Mouse (Mus musculus): ENCODE measurements around the gene Synpo2l. TPM values are rescaled to one million over a fixed set of nuclear protein-coding genes. Genes with fewer than 3 reads are reported as not detected.
A peak's percentile ranks its signal among the peaks of the same experiment; 100 is the strongest.

The Synpo2l gene
- polyA plus RNA-seq, 1 experiment from 2014 or later = 131 TPM

DNA sequence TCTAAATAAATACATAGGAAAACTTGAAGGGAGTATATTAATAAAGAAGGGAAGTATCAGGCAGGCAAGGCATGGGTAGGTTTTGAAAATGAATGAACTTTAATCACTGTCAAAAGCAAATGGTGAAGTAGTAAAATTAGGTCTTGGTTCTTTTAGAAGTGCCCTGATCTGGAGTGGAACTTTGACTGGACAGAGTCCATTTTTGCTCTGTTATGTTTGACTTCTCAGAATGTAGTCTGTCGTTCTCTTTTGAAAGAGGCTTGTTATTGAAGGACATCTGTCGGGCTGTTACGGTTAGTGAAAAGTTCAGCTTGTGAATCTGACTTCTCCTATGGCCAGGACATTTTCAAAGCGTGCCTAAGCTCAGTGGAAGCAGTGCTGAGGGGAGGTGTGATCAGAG lies 9.8 kb upstream of the Synpo2l start:
- Histone ChIP-seq H3K9ac (no peak overlapping the region), H3K9me3 (no peaks in the 10 kb centered on the region), H3K4me2 (no peak overlapping the region), H3K27ac (replicated peaks) (no peak overlapping the region), H3K36me3 (peaks cover 73% of the 10 kb centered on the region), H3K4me1 (peaks cover 28% of the 10 kb centered on the region), H3K27me3 (replicated peaks) (no peaks in the 10 kb centered on the region), H3K4me3 (no peak overlapping the region)
- no peak for ATAC-seq (ENCODE audit: extremely low read depth, insufficient number of reproducible peaks, low FRiP score, low TSS enrichment)
- 87% methylated on average over 4 of the region's 4 CpGs for WGBS

DNA sequence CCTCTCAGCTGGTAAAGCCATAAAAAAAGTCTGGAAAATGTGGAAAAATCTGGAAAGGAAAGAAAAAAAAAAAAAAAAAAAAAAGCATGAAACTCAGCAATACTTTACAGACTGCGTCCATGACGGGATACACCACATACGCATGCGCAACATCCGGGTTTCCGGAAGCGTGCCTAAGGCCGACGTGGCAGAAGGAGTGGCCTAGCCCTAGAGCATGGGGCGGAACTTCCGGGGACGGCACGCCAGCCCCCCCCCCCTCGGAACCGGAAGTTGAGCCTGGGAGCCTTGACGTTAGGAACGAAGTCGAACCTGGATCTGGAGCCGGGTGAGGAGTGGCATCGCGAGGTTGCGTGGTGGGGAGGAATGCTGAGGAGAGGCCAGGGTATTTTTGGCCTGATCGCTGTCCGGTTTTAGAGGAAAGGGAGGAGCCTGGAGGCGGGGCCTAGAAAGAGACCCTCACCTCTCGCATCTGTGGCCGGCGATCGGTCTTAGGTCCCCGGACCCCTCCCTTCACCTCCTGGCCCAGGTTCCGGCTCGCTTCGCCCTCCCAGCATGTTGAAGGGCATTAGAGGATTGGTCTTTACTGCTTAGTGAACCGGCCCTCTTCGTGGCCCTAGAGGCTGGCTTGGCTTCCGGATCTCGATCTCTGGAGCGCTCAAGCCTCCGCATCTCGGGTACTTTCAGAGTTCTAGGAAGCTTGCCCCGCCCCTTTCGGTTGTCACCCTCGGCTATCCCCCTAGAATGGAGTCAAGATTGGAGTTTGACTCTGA lies 6.1 kb upstream of the Synpo2l start, which contains the start of gene Sec24c:
TSS of gene Sec24c (plus strand) at position 245 of the 770 bp plus-strand sequence.
- under 1% methylated on average over 42 of the region's 43 CpGs for WGBS
- peak; percentile 96 for ATAC-seq (ENCODE audit: extremely low read depth, insufficient number of reproducible peaks, low FRiP score, low TSS enrichment)
- H3K4me3 ChIP-seq = peak within 1 kb of the TSS; percentile 74

DNA sequence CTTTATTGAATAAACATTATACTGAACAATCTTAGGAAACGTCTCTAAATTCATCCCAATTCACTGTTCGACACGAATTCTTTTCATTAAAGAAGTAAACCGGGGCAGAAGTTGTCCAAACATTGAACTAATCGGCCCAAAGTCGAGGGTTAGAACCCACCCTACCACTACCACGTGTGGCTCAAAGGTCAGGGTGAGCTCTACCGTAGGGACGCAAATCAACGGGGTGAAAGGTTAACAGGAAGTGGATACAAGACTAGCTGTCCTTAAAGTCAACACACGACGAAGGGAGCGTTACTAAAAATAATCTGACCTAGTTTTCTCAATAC lies 5.5 kb upstream of the Synpo2l start:
- Histone ChIP-seq H3K4me2 (peak overlapping the region; percentile 77), H3K36me3 (peaks cover 31% of the 10 kb centered on the region), H3K9ac (peak overlapping the region; percentile 75), H3K4me1 (peaks cover 23% of the 10 kb centered on the region), H3K27me3 (replicated peaks) (0 out of 2 replicates have a peak, but pooled peaks cover 3% of the 10 kb centered on the region), H3K4me3 (peak overlapping the region; percentile 74), H3K9me3 (no peaks in the 10 kb centered on the region), H3K27ac (replicated peaks) (peak overlapping the region; percentile 98)
- 9% methylated on average over 13 of the region's 13 CpGs for WGBS
- no peak for ATAC-seq (ENCODE audit: extremely low read depth, insufficient number of reproducible peaks, low FRiP score, low TSS enrichment)

More for the DNA sequence above, 6.1 kb upstream of the Synpo2l start, which contains the start of gene Sec24c:
- H3K4me2 ChIP-seq = peak within 1 kb of the TSS; percentile 89
- H3K27me3 ChIP-seq (replicated peaks) = 0 out of 2 replicates have a peak, but pooled peaks cover 3% of the 10 kb centered on the region
- H3K36me3 ChIP-seq = peaks cover 37% of the 10 kb centered on the region
- peak within 1 kb of the TSS; percentile 88 for H3K9ac ChIP-seq
- H3K4me1 ChIP-seq = peaks cover 18% of the 10 kb centered on the region
- no peaks in the 10 kb centered on the region for H3K9me3 ChIP-seq
- H3K27ac ChIP-seq (replicated peaks) = peak within 1 kb of the TSS; percentile 98

DNA sequence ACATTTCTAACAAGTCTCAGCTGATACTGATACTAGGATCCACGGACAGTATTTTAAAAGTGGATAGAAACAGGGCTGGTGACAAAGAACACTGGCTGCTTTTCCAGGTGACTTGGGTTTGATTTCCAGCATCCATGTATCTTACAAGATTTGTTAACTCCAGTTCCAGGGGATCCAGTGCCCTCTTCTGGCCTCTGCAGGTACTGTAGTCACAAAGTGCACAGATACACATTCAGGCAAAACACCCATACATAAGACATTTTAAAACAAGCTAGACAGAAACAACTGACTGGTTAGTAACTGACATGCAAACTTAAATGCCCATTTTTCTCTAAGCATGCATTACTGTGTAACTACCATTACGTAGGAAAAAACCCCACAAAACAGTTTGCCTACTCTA lies 4.8 kb upstream of the Synpo2l start:
- H3K9ac ChIP-seq = no peak overlapping the region
- no peaks in the 10 kb centered on the region for H3K9me3 ChIP-seq
- H3K36me3 ChIP-seq = peaks cover 24% of the 10 kb centered on the region
- 0 out of 2 replicates have a peak, but pooled peaks cover 3% of the 10 kb centered on the region for H3K27me3 ChIP-seq (replicated peaks)
- ATAC-seq (ENCODE audit: extremely low read depth, insufficient number of reproducible peaks, low FRiP score, low TSS enrichment) = no peak
- peaks cover 27% of the 10 kb centered on the region for H3K4me1 ChIP-seq
- 0 out of 2 replicates have a peak overlapping the region, but pooled peaks have one; percentile 12 for H3K27ac ChIP-seq (replicated peaks)
- H3K4me2 ChIP-seq = peak overlapping the region; percentile 77
- H3K4me3 ChIP-seq = peak overlapping the region; percentile 74; the same call in 1 of the 2 replicates
- WGBS = 84% methylated on average over 2 of the region's 2 CpGs

DNA sequence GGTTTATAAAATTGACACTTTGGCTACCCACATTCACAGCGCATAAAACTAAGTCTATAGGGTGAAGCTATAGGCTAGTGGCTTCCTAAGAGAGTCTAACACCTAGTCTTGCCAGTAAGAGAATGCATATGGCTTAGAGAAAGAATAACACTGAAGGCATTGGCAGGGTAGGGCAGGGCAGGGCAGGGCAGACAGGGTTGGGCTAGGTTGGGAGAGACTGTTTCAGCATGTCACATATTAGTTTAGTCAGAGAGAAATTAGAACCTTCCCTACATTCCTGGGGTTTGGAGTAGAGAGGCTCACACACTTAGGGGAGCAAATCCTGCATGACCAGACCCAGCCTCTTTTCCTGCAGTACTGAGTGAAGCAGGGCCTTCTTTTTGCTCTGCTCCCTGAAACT lies 685 bp downstream of the Synpo2l start:
- Histone ChIP-seq H3K4me2 (peak overlapping the region; percentile 91), H3K27ac (replicated peaks) (peak overlapping the region; percentile 98), H3K27me3 (replicated peaks) (peaks cover 10% of the 10 kb centered on the region), H3K9ac (peak overlapping the region; percentile 82), H3K4me1 (peaks cover 43% of the 10 kb centered on the region), H3K4me3 (peak overlapping the region; percentile 44), H3K9me3 (no peaks in the 10 kb centered on the region), H3K36me3 (no peaks in the 10 kb centered on the region)
- ATAC-seq (ENCODE audit: extremely low read depth, insufficient number of reproducible peaks, low FRiP score, low TSS enrichment) = no peak
- 69% methylated on average over 1 of the region's 1 CpGs for WGBS

DNA sequence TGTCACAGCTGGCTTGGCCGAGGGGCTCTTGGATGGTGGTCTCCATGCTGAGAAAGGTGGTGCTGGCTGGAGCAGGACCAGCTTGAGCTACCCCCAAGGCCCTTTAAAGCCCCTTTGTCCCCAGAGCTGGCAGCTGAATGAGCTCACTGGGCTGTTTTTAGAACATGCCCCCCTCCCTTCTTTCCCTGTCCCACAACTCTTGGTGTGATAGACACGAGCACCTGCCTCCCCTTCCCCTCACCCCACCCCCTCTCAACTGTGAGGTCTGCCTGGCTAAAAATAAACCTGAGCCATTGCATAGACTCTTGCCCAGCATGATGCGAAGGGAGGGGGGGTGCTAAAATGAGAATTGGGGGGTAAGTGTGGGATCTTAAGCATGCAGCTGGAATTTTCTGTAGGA lies 3.7 kb downstream of the Synpo2l start:
- peaks cover 66% of the 10 kb centered on the region for H3K4me1 ChIP-seq
- 24% methylated on average over 3 of the region's 3 CpGs for WGBS
- peak overlapping the region; percentile 89 for H3K9ac ChIP-seq
- peaks cover 21% of the 10 kb centered on the region for H3K36me3 ChIP-seq
- peak overlapping the region; percentile 68 for H3K4me3 ChIP-seq
- H3K9me3 ChIP-seq = no peaks in the 10 kb centered on the region
- peaks cover 7% of the 10 kb centered on the region for H3K27me3 ChIP-seq (replicated peaks)
- peak overlapping the region; percentile 98 for H3K27ac ChIP-seq (replicated peaks)
- peak overlapping the region; percentile 91 for H3K4me2 ChIP-seq
- peak; percentile 56; the same call in 1 of the 2 replicates for ATAC-seq (ENCODE audit: extremely low read depth, insufficient number of reproducible peaks, low FRiP score, low TSS enrichment)

DNA sequence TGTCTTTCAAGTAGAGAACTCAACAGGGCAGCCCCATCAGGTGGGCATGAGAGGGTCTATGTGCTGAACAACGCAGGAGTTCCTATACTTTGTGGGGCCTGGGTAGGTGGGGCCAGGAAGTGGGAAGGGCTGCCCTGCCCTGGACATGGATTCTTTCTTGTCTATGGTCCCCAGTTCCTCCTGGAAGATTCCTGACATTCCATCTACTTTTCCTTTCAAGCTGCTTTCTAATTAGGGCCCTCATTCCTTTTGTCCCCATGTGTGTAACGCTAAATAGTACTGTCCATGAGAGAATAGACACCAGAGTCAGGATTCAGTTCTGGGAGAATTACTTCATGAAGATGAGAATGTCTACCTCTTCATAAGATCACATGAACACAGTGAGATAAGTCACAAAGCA lies 4.6 kb downstream of the Synpo2l start:
- Histone ChIP-seq H3K27ac (replicated peaks) (peak overlapping the region; percentile 98), H3K36me3 (peaks cover 21% of the 10 kb centered on the region), H3K9ac (peak overlapping the region; percentile 89), H3K9me3 (no peaks in the 10 kb centered on the region), H3K27me3 (replicated peaks) (peaks cover 7% of the 10 kb centered on the region), H3K4me1 (peaks cover 61% of the 10 kb centered on the region), H3K4me3 (peak overlapping the region; percentile 68), H3K4me2 (peak overlapping the region; percentile 91)
- ATAC-seq (ENCODE audit: extremely low read depth, insufficient number of reproducible peaks, low FRiP score, low TSS enrichment) = no peak
- WGBS = 16% methylated on average over 2 of the region's 2 CpGs

DNA sequence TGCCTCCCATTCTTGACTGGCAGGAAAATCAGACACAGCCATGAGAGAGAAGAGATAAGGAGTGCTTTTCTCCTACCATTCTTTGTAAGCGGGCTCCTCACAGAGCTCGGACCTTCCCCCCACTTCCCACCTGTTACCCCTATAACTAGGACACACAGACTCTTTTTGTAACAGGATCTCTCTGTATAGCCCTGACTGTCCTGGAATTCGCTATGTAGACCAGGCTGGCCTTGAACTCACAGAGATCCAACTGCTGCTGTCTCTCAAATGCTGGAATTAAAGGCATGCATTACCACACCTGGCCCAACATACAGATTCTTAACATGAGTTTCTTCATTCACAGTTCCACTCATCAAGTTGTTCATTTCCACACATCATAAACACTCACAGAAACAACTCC lies 5.4 kb downstream of the Synpo2l start:
- no peak for ATAC-seq (ENCODE audit: extremely low read depth, insufficient number of reproducible peaks, low FRiP score, low TSS enrichment)
- 29% methylated on average over 3 of the region's 3 CpGs for WGBS
- Histone ChIP-seq H3K4me2 (peak overlapping the region; percentile 91), H3K27me3 (replicated peaks) (peaks cover 7% of the 10 kb centered on the region), H3K9ac (peak overlapping the region; percentile 89), H3K9me3 (no peaks in the 10 kb centered on the region), H3K4me3 (peak overlapping the region; percentile 68), H3K27ac (replicated peaks) (peak overlapping the region; percentile 98), H3K4me1 (peaks cover 61% of the 10 kb centered on the region), H3K36me3 (peaks cover 21% of the 10 kb centered on the region)

DNA sequence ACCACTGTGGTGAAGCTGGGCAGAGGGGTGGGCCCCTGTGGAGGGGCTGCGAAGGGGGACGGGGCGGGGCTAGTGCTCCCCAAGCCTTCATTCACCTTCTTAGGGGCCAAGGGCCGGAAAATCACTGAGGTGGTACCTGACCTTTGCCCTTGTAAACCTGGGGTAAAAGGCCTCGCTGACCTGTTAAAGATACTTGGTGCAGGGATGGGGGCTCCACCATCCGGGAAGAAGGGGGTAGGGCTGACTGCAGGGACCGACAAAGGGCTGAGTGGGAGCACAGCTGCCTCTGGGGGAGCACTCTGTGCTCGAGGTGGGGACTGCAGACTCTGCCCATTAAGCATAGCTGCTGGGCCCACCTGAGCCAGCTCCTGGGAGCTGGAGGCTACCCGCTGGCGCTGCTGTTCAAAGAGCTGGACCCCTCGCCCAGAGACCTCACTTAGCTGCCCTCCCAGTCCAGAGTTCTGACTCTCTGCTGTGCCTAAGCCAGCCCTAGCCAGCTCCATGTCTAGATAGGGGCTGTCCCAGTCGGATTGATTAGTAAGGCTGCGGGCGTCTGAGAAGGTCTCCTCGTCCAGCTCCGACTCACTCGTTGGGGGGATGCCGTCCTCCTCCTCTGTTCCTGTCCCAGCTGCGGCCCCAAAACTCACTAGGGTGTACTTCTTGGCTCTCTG lies 6.4 kb downstream of the Synpo2l start:
- peak overlapping the region; percentile 68 for H3K4me3 ChIP-seq
- H3K27me3 ChIP-seq (replicated peaks) = peaks cover 7% of the 10 kb centered on the region
- H3K36me3 ChIP-seq = peaks cover 21% of the 10 kb centered on the region
- H3K9me3 ChIP-seq = no peaks in the 10 kb centered on the region
- H3K9ac ChIP-seq = peak overlapping the region; percentile 89
- no peak for ATAC-seq (ENCODE audit: extremely low read depth, insufficient number of reproducible peaks, low FRiP score, low TSS enrichment)
- H3K27ac ChIP-seq (replicated peaks) = peak overlapping the region; percentile 98
- H3K4me1 ChIP-seq = peaks cover 56% of the 10 kb centered on the region
- peak overlapping the region; percentile 91 for H3K4me2 ChIP-seq
- WGBS = 4% methylated on average over 19 of the region's 19 CpGs

DNA sequence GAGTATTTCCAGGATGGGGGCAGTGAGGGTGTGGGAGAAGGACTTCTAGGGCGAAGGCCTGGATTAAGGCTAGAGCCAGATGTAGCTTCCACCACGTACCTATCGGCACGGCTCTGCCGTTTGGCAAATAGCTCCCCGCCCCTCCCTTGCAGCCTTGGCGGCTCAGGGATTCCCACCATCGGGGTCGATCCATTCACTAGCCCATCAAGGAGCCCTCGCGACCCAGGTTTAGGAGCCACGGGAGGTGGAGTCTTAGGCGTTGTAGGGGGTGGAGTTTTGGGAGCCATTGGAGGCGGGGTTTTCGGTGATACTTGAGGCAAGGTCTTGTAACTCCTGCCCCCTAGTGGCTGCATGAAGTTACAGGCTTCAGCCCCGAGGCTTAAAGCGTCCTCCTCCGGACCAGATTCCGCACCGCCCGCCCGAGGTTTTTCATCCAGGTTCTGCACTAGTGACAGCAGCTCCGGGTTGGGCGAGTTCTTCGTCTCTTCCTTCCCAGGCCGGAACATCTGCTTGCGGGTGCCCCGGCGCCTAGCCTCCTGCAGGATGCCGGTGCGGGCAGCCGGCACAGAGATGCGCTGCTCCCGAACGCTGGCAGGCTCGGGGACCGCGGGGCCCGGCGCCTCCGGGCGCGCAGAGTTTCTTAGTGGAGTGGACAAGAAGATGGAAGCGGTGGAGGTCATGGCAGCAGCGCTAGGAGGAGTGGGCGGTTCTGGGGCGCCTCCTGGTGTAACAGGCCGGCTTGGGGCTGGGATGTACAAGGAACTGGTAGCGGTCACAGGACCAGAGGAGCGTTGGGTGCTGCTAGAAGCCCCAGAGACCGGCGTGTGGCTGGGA lies 7.1 kb downstream of the Synpo2l start:
- Histone ChIP-seq H3K27ac (replicated peaks) (peak overlapping the region; percentile 98), H3K4me3 (peak overlapping the region; percentile 68), H3K9me3 (no peaks in the 10 kb centered on the region), H3K27me3 (replicated peaks) (peaks cover 7% of the 10 kb centered on the region), H3K36me3 (peaks cover 21% of the 10 kb centered on the region), H3K4me2 (peak overlapping the region; percentile 91), H3K9ac (peak overlapping the region; percentile 89), H3K4me1 (peaks cover 56% of the 10 kb centered on the region)
- peak; percentile 47 for ATAC-seq (ENCODE audit: extremely low read depth, insufficient number of reproducible peaks, low FRiP score, low TSS enrichment)
- 2% methylated on average over 52 of the region's 52 CpGs for WGBS

DNA sequence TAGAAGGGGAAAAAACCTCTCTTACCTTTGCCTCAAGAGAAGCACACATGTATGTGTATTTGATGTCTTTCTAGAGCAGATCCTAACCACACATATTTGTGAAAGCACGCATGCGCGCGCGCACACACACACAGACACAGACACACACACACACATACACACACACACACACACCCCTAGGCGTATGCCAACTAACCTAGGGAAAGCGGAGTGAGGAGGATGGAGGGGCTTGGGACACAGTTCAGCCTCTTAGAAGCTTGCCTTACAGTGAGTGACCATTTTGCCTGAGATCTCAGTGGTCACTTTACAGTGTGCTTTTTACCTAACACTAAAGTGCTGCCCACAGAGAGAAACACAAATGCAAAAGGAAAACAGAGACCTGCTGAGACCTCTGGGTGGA lies 8.5 kb downstream of the Synpo2l start:
- Histone ChIP-seq H3K4me3 (no peak overlapping the region), H3K9me3 (no peaks in the 10 kb centered on the region), H3K4me1 (peaks cover 58% of the 10 kb centered on the region), H3K9ac (peak overlapping the region; percentile 89), H3K4me2 (peak overlapping the region; percentile 91), H3K27ac (replicated peaks) (peak overlapping the region; percentile 98), H3K36me3 (peaks cover 21% of the 10 kb centered on the region), H3K27me3 (replicated peaks) (peaks cover 7% of the 10 kb centered on the region)
- no peak for ATAC-seq (ENCODE audit: extremely low read depth, insufficient number of reproducible peaks, low FRiP score, low TSS enrichment)
- WGBS = 89% methylated on average over 7 of the region's 7 CpGs
